Mouse (Mus musculus) lung, adult 18-20 months (tissue): ENCODE results near the gene Sepsecs.

Experiments used
- DNase-seq, 2 experiments: peaks; one replicate each; pipeline ENCODE4 v3.0.0; 2022; ENCODE audit warnings: mixed read lengths in 2 of 2

The Sepsecs gene

DNA sequence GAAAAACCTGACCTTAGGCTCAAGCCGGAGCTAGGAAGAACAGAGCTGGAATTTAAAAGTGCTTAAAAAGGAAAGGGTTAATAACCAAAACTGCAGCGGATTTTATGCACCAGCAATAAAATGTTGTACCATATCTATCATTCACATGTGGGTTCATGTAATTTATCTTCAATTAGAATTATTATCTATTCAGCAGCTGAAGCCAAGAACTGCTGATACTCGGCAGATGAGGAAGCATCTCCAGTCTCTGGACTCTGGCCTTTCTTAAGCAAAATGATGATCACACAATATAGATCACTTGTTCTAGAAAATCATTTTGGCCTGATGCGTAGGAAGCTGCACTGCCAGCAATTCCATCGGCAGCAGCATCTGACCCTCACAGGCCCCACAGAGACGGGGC, 27.8 kb downstream of the Sepsecs start:
- no peak for DNase-seq

GRCm38 (mm10) chr5:52638916-52639315, 30.6 kb downstream of the Sepsecs start:
- DNase-seq, result no peak

GRCm38 (mm10) chr5:52638006-52638405, 31.5 kb downstream of the Sepsecs start:
- DNase-seq, result peak in 1 of 2 experiments; percentile 1

DNA sequence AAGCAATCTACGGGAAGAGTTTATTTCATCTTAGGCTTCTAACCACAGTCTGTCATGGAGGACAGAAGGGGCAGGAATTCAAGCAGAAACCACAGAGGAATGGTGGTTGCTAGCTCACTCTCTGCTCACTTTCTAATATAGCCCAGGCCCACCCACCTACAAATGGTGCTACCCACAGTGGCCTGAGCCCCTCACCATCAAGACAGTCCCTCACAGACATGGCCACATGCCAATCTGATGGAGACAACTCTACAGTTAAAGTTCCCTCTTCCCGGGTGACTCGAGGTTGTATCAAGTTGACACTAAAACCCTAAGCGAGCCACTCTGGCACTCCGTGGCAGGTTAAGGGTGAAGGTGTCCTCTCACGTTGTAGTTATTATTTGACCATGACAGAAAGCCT, 32.6 kb downstream of the Sepsecs start:
- no peak for DNase-seq

DNA sequence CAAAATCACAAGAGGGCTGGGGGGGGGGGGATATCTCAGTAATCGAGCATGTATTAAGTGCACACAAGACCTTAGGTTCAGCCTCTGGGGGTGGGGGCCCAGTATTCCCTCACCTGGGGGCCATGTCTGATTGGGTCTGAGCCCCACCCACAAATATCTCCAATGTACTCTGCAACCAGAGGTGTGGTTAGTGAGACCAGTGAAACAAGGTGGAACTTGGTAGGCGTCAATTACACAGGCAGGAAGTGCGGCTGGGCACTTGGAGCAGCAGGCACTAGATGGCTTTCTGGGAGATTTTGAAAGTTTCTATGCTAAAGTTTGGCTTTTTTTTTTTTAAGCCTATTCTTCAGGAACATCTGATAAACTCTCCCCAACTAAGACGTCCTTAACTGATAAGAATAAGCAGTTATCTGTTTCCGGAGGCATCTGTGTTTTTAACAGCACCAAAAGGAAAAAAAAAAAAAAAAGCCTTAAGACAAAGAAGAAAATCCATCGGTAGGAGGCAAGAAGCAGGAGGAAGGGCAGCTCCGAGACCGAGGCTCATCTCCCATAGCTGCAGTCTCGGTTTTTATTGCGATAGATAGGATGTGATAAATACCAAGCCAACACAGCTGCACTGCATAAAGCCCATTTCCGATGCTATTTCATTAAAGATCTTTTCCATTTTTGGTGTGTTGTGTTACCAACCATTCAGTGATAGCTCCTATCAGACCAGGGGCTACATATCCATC, 33.3 kb downstream of the Sepsecs start:
- DNase-seq, result no peak

- DNase-seq, result peak; percentile 35 to 50
These were observed 35.5 kb downstream of the Sepsecs start for GRCm38 (mm10) chr5:52634017-52634416.

DNA sequence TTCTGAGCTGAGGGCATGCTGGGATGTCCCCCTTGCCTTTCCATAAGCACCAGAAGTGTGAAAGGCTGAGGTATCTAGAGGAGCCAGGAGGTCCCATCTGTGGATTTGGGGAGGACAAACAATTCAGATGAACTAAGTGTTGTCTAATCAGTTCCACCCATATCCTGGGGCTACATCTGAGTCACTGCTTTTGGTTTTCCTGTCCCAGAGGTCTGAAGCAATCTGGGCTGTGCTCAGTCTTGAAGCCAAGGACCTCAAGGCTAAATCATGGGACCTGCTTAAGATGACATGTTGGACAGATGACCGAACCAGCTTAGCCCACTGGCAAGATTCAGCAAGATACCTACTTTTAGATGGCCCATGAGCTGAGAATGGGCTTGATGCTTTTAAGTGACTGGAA, 39.0 kb downstream of the Sepsecs start:
- DNase-seq, result no peak

DNA sequence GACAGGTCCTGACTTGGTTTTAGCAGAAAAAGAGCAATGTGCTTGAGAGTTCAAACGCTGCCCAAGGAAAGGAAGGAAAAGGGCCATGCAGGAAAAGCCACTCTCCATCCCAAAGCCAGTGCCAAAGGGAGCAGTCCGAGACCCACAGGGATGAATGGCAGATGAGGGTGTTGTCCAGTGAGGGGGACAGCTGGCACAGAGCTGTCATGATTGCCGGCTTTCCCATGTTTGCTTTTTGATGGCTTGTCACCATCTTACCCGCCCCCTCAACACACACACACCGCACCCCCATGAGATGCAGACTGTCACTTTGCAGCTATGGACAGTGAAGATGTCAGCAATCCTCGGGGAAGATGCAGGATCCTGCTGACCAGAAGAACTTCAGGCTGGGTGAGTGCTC, 40.3 kb downstream of the Sepsecs start:
- DNase-seq, result no peak

DNA sequence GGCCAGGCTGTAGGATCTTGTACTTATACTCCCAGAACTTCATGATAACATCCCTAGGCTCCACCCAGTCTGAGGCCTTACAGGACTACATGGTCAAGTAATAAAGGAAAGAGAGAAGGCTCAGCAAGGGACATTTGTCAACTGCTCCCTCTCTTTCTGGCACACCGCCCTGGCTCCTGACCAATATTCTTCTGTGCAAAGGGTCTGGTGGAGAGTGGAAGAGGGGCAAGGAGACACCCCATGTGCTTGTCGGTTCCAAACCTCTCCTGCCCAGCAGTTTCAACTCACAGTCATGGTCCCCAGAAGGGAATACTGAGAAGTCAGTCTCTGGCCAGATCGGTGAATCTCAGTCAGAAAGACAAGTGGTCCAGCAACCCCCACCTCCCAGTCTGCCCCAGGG, 40.7 kb downstream of the Sepsecs start:
- no peak for DNase-seq

GRCm38 (mm10) chr5:52627713-52628112, 41.8 kb downstream of the Sepsecs start:
- DNase-seq, result no peak

GRCm38 (mm10) chr5:52626092-52626491, 43.4 kb downstream of the Sepsecs start:
- DNase-seq, result no peak

DNA sequence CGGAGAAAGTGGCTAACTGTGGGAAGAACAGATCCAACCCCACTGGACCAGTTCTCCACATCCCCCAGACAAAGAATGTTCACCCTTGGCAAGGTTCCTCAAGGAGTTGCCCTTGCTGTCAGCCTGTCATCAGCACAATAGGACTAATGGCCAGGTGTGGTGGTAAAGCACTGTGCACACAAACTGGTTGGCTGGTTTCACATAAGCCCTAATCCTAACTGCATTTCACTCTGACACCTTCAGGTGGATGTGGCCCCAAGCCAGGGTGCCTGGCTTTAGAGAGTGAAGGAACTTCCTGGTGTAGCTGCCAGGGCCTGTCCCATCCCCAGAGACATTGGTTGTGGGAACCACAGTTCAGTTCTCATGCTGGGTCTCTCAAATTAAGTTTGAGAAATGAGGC, 44.6 kb downstream of the Sepsecs start:
- peak in 1 of 2 experiments; percentile 32 for DNase-seq

DNA sequence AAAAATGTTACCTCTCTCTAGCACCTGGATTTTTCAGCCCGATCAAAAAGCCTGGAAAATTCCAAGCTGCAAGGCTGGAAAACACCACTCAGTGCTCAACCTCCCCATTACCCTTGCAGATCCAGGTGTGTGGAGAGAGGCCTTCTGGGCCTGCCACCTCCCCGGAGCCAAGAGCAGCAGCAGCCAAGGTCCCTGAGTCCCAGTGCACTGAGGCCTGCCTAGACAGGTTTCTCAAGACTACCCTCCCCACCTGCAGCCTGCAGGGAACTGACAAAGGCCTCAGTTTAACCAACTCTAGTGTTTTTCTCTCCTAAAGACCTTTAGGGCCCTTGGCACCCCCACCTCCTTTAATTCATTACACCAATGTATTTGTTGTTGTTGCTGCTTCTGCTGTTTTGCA, 46.4 kb downstream of the Sepsecs start:
- no peak for DNase-seq

DNA sequence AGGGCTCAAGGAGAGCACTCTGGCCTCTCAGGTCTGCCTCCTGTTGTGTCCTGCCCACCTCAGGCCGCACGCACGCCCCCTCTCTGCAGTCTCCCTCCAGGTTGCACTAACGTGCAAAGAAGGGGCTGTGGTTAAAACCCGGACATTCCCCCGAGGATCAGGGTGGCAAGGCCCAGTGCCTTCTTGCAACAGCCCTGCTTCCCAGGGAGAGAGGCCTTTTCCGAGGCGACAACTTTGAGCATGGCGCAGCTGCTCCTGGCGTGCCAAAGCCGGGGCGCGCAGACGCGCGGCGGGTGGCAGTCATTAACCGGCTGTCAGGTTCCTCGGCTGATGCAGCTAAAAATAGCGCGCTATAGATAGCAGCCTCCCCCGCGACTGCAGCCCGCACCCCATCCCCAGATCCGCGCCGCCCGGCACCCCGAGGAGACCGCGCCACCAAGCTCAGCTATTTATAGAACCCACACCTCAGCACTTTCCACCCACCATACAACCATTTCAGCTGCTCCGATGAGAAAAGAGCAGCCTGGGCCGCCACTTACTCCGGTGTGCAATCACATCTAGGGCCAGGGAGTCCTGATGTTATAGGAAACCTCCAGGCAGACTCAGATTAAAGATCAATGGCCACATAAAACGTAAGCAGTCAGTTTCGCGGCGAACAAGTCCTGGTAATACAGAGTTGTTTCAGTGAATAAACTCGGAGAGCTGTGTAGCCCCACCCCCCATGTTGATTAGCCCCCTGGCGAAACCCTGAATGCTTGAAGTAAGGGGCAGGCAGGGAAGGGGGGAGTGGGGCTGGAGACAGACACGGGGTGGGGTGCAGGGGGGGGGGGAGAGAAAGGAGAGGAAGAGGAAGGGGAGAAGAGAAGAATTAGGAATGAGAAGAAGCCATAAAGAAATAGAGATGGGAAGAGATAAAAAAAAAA, 50.9 kb downstream of the Sepsecs start:
- DNase-seq, result no peak

GRCm38 (mm10) chr5:52617711-52618347, 51.7 kb downstream of the Sepsecs start:
- DNase-seq, result no peak

DNA sequence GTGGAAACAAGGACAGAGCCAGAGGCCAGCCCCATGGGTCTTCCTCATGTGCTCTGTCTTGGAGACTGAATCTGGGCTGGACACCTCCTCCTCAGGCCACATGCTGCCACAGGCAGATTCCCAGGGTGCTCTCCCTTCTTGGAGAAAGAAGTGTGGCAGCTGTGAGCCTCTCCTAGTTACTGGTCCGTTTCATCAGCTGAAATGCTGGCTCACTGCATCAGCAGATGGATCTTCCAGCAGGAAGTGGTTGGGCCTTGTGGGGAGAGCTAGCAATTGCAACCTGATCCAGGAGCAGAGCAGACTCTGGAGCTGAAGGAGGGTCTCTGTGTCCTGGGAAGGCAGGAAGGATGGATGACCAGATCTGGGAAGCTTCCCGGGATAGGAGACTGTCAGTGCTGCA, 53.0 kb downstream of the Sepsecs start:
- peak in 1 of 2 experiments; percentile 10 for DNase-seq

DNA sequence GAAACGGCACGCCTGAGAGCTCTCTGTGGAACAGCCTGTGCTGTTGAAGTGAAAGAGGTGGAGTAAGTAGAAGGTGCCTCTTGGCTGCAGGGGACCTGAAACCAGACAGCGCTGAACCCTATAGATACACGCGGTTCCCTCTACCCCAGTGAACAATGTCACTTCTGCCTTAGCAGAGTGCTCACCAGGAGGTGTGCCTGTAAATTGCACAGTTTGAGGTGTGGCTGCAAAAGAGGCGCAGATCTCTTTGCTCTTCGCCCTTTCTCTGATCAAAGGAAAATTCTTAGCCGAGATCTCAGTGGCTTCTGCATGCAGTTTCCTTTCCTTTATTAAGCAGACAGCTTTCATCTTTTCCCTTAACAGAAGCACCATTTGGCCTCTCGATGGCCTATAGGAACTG, 54.1 kb downstream of the Sepsecs start:
- no peak for DNase-seq

- DNase-seq, result no peak
These were observed 54.8 kb downstream of the Sepsecs start for GRCm38 (mm10) chr5:52614686-52615085.

- no peak for DNase-seq
These were observed 56.7 kb downstream of the Sepsecs start for GRCm38 (mm10) chr5:52612776-52613175.

GRCm38 (mm10) chr5:52611315-52611895, 58.1 kb downstream of the Sepsecs start:
- no peak for DNase-seq

DNA sequence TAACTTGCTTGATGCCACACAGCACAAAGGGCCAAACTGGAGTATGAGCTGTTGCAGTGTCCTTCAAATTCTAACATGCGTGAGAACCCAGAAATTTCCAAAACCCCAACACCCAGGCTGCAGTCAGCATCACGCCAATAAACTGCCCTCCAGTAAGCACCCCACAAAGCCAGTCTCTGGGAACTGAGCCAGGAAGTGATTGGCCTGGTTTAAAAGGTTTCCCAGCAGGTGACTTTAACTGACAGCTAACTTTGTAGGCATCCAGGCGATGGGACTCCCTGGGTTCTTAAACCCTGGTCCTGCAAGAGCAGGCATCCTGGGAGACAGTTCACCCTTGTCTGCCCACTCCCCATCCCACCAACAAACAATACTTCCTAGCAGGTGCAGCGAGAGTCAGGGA, 59.2 kb downstream of the Sepsecs start:
- DNase-seq, result no peak

GRCm38 (mm10) chr5:52609672-52610071, 59.8 kb downstream of the Sepsecs start:
- DNase-seq, result no peak

DNA sequence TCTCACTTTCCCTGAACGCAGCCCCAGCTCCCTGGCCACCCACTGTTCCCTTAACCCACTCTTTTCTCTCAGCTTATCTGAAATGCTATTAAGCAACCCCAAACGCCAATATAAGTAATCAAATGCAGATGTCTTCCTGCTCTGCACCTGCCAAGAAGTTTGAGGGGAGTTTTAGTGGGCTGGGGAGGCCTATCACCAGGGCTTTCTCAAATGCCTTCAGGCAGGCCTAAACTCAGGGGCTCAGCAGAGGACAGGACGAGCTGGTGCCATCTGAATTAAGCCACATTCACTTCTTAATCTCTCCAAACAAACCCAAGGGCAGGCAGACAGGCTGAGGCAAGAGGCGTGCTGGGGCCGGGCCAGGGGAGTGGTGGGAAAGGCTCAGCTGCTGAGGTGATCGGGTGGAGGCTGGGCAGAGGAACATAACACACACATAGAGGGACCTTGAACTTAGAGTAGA, 64.9 kb downstream of the Sepsecs start:
- no peak for DNase-seq
